Mouse (Mus musculus) subcutaneous adipose tissue, adult 2 months (tissue): ENCODE measurements around the gene Psma3. TPM values are rescaled to one million over a fixed set of nuclear protein-coding genes. Genes with fewer than 3 reads are reported as not detected.

ENCODE experiments used
- polyA plus RNA-seq: library from polyadenylated mRNA; depleted of rRNA; stranded (reverse); fragments of >200 nt; gene quantifications from 2 replicates; pipeline ENCODE4 v1.2.3, GENCODE M21; 2012; ENCODE audit warnings: low replicate concordance; rRNA removed

Gene Psma3
- 27.7 and 30.2 TPM in 2 replicates for polyA plus RNA-seq

DNA sequence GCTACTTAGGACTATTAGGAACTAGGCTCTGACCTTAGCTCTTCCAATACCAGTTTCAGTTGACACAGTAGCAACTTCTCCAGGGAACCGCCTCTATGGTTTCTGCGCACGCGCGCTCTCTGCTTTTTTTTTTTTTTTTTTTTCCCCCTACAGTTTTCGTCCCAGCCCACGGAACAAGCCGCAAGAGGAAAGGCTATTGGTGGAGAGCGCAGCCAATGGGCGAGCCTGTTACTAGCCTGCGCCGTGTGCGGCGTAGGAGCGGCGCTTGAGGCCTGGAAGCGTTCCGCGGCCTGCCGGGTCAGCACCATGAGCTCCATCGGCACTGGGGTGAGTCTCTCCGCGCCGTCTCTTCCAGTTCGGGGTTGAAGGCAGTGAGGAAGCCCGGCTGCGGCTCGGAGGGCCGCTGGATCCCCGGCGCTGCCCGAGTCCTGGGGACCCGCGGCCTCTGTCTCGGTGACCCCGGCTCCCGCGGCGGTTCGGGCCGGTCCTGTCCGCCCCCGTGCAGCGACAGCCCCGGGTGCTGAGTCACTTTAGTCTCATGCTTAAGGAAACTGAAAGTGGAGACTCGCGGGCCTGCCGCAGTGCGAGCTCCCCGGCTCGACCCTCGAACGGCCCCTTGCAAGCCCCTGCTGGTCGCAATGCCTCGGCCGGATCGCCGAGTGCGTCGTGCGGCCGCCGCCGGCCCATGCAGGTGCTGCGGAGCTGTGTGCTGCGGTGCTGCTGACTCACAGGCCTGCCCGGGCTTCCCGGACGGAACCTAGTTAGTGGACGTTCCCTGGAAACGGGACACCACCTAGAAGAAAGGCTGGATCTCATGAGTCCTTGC is at the start of gene Psma3:
TSS of gene Psma3 (plus strand) at position 181 of the 826 bp plus-strand sequence.

DNA sequence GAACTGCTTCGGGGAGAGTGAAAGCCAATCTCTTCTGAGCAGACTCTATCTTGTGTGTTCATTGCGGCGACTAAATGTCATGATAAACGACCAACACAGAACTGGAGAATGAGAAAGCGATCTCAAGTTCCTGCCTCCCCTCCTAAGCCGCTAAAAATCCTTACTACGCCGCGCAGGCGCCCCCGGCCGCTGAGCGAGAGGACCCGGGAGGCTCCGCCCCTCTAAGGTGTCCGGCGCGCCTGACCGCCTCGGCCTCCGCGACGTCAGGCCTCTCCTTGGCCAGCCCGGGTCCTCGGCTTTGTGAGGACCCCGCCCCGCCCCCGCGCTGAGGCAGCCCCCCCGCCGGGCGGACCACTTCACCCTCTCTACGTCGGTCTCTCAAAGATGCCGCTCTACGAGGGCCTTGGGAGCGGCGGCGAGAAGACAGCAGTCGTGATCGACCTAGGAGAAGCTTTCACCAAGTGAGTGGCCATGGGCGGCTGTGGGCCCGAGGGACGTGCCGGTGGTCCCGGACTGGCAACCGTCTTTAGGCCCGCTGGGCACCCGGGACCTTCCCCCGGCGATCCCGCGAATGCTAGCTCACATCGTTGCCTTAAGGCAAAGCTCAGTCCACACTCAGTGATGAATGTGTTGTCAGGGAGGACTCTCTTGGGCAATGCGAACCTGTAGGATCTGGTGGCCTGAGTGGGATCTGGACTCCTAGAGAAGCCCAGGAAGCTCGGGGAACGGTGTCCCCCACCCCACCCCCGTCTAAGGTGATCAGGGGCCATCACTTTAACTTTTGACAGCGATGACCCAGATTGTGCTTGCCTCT is 36.6 kb upstream of the Psma3 start, which contains the start of gene Actr10:
TSS of gene Actr10 (plus strand) at position 287 of the 814 bp plus-strand sequence.

DNA sequence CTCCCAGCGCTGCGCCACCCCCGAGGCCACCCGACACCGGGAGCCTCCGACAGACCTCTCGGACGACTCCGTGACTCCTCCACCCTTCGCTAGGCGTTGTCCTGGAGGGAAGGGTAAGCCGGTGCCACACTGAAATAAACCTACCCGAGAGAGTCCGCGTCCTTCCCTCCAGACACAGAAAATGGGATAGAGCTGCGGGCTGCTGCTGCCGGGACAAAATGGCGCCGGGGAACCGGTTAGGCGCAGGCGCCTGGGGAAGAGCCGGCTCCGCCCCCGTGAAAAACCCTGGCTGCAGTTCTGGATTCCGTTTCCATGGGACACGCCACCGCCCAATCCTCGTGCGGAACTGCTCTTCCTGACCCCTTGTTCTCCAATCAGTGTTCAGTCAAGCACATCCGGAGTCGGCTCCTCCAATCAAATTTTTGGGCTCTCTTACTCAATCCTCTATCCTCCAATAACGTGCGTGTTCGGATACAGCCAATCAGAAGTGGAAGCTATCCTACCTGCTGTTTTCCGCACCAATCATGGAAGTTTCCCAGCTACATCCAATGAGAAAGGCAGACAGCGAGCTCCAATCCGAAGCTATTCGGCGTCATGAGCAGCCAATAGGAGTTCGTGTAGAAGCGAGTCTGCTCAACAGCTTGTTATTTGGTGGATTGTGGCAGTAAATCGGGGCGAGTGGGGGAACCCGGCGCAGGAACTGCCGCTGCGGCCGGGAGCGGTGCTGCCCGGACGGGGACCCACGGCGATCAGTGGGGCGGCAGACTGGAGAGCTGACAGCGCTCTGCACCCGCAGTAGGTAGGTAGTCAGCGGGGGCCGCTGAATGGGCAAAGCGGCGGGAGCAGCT is 41.2 kb downstream of the Psma3 start, which contains the start of gene Arid4a:
TSS of gene Arid4a (plus strand) at position 628 of the 848 bp plus-strand sequence.

Other genes with a start within 250 kb of the Psma3 start
- gene Frmd6, start 149.1 kb upstream of the Psma3 start, polyA plus RNA-seq = 16.3 and 33.4 TPM in 2 replicates
- gene Actr10, start 36.8 kb upstream of the Psma3 start, polyA plus RNA-seq = 42.8 and 44.5 TPM in 2 replicates
- 2.9 and 5.0 TPM in 2 replicates for gene Arid4a, start 41.4 kb downstream of the Psma3 start, polyA plus RNA-seq
- not detected in 2 replicates for gene Tomm20l, start 136.8 kb downstream of the Psma3 start, polyA plus RNA-seq
- 15.4 and 19.8 TPM in 2 replicates for gene Timm9, start 162.1 kb downstream of the Psma3 start, polyA plus RNA-seq
- gene 2700049A03Rik, start 162.2 kb downstream of the Psma3 start, polyA plus RNA-seq = 2.0 and 4.0 TPM in 2 replicates